Mouse (Mus musculus) regulatory T cell (primary cell): ENCODE results near the gene Syt16.

Source experiments
- in situ Hi-C: fragments of 300-600 bp; cut with MboI, MseI; formaldehyde crosslinking; loops from one replicate; pipeline ENCODE4 v1.15.1; 2025; ENCODE audit warnings: high pct_unique_total_duplicates

The Syt16 gene

DNA sequence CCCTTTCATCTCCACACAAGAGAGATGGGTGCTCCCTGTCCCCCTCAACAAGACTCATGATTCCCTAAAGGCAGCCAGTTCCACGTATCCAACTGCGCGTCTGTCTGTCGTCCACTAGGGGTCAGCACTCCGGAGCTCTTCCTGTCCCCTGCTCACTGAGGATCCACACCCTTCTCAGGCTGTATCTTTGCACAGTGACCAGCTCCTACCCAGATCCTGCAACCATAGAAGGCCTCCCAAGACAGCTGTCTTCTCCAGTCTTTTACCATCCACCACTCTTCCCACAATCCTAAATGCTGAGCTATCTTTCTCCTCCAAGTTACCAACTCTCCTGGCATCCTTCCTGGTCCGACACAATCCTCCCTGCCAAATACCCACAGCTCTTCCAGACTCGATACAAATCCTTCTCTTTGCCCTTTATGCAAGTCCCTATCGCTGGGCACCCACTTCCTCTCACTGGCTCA is 12.0 kb downstream of the Syt16 start:
- in situ Hi-C loops: no loop called here

DNA sequence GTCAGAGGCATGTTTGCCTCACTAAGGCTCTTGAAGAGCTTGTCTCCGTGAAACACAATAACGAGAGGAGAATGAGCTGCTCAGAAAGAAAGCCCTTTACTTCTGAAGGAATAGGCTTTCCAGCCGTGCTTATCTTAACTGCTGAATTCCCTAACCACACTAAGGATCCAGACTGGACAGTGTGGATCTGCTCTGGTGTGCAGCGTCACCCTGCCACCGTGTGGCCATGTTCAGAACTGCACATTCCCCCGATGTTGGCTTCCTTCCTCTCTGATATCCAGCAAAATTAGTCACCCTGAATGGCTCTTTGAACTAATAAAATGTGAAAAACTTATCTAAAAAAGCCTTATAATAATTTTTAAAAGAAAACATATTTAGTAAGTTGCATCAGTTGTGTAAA is 16.3 kb downstream of the Syt16 start:
- in situ Hi-C loops: no loop called here

DNA sequence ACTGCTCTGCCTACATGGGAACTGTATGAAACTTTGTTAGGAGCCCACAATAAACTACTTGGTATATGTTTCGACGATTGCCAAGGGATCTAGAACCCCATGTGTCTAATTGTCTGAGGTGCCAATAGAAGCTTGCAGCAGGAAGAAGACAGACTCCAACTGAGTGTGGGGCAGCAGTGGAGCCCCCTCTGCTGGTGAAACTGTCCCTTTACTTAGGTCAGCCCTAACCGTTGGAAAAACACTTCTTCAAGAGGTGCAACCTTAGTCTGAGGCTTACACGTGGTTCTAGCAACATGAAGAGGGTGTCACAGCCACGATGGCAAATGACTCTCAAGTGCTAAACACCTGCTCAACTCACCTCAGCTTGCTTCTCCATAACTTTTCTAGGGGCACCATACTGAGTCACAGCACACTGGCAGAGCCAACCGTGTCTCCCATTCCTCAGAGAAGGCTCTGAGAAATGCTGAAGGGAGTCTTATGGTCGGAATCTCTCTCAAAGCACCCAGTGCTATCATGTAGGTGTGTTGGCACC is 17.3 kb downstream of the Syt16 start:
- in situ Hi-C loops: loop anchor here (5.0 kb wide), 1 partner anchor 277 kb away; no protein-coding TSS in a partner anchor

- in situ Hi-C loops: loop anchor here (5.0 kb wide), 1 partner anchor 277 kb away; no protein-coding TSS in a partner anchor
Measured at GRCm38 (mm10) chr12:74015491-74015890, 18.0 kb downstream of the Syt16 start.

DNA sequence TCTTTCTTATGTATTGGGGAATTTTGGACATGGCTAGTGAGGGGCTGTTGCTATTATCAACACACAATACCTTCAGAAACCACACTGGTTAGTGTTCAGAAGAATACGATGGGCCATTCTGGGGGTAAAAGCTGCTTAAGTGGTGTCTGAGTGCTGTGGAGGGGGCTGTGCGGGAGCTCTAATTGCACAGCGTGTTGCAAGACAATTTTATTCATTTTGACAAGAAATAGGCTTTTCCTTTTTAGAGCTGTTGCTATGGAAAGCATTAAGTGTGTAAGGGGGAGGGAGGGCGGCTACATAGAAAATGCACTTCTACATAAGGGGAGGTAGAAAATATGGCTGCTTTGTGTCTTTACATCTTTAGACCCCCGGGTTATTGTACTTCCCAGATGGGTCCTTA is 25.8 kb downstream of the Syt16 start:
- in situ Hi-C loops: no loop called here

DNA sequence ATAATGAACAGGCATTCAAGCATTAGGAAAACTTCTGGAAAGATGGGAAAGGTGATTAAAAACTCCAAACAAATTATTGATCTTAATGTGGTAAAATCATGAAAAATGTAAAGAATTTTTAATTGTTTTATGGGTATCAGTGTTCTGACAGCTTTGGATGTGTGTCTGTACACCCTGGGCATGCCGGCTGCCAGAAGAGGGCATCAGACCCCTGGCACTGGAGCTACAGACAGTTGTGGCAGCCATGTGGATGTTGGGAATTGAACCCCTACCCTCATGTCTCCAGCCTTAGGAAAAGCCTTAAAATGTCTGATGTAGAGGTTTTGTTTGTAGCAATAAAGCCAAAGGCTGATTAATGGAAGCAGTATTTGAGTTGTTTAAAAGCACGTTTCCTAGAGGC is 27.5 kb downstream of the Syt16 start:
- in situ Hi-C loops: no loop called here

DNA sequence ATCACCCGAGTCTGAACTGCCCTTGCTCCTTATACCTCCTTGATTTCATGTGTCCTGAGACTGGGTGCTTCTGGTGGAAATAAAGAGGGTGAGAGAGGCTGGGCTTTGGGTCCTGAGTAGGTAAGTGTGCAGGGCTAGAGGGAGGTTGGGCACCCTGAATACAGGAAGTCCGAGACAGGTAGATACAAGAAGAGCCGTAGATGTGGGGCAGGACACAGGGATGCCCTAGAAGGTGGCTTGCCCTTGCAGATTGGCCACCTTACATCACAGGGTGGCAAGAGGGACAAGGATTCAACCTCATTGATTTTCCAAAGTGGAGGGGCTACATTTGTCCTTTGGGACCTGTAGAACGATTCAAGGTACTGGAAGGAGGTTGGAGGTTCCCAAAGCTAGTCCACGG is 45.8 kb downstream of the Syt16 start:
- in situ Hi-C loops: no loop called here

- in situ Hi-C loops: no loop called here
Measured at GRCm38 (mm10) chr12:74043755-74044154, 46.3 kb downstream of the Syt16 start.

- in situ Hi-C loops: no loop called here
Measured at GRCm38 (mm10) chr12:74044241-74044640, 46.8 kb downstream of the Syt16 start.

GRCm38 (mm10) chr12:74055336-74055931 is 58.0 kb downstream of the Syt16 start:
- in situ Hi-C loops: no loop called here

DNA sequence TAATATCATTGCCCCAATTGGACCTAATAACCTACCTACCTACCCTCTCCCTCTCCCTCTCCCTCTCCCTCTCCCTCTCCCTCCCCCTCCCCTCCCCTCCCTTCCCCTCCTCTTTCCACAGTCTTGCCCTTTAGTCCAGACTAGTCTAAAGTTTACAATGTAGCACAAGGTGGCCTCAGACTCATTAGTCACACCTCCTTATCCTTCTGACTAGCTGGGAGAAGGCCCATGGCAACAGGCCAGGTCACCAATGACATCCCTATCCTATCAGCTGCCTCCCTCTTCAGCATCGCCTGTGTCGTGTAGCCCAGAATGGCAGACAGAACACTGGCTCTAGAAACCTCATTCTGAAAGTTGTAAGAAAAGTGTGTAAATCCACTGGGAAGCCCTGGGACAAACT is 58.7 kb downstream of the Syt16 start:
- in situ Hi-C loops: no loop called here

DNA sequence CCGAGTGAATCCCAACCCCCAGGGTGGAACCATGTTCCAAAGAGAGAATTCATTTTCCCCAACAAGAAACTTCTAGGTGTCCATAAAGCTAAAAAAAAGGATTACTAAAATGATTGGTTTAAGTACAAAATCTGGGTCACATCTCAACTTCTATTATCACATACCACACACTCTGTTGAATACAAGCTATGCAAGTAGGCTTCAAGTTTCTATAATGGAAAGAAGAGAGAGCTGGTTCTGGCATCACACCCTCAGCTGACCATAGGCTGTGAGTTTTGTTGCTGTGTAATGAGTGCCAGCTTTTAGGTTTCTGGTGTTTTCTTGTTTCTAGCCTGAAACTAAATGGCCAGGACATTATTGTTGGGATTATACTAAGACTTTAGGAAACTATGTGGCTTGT is 65.1 kb downstream of the Syt16 start:
- in situ Hi-C loops: no loop called here

DNA sequence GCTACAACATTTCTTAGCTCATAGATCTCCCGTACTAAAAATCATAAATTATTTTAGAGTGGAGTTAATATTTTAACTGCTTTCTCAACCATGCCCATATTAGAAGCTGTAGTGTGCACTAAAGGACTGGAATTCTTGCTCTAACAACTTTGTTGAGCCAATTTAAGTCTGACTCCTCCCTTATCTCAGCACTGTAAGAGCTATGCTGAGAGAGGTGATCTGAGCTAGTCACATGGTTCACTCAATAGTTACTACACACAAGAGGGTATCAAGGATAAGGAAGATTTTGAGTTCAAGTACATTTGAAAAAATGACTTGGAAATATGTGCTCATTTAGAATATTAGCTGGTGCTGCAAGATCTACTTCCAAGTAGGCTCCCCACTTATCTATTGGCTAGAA is 71.5 kb downstream of the Syt16 start:
- in situ Hi-C loops: no loop called here

- in situ Hi-C loops: no loop called here
Measured at GRCm38 (mm10) chr12:74075590-74075989, 78.1 kb downstream of the Syt16 start.

- in situ Hi-C loops: no loop called here
Measured at GRCm38 (mm10) chr12:74076091-74076490, 78.6 kb downstream of the Syt16 start.

GRCm38 (mm10) chr12:74081122-74081521 is 83.7 kb downstream of the Syt16 start:
- in situ Hi-C loops: no loop called here

GRCm38 (mm10) chr12:74084389-74084788 is 86.9 kb downstream of the Syt16 start:
- in situ Hi-C loops: no loop called here

DNA sequence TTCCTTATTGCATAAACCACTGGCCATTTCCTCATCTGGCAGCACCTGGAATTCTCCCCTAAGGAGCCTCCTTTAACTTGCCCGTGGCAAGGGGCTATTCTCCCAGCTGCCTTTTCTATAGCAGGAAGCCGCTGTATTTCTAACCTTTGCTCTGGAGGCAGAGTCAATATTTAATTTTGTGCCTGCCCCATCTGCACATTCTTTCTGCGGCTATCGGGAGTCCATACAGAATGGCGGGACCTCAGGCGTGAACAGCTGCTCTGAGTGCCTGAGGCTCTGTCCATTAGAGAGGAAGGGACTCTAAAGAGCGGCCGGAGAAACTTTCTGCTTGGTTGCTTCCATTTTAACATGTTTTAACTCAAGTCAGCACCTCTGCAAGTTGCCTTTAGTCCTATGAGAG is 89.6 kb downstream of the Syt16 start:
- in situ Hi-C loops: no loop called here

DNA sequence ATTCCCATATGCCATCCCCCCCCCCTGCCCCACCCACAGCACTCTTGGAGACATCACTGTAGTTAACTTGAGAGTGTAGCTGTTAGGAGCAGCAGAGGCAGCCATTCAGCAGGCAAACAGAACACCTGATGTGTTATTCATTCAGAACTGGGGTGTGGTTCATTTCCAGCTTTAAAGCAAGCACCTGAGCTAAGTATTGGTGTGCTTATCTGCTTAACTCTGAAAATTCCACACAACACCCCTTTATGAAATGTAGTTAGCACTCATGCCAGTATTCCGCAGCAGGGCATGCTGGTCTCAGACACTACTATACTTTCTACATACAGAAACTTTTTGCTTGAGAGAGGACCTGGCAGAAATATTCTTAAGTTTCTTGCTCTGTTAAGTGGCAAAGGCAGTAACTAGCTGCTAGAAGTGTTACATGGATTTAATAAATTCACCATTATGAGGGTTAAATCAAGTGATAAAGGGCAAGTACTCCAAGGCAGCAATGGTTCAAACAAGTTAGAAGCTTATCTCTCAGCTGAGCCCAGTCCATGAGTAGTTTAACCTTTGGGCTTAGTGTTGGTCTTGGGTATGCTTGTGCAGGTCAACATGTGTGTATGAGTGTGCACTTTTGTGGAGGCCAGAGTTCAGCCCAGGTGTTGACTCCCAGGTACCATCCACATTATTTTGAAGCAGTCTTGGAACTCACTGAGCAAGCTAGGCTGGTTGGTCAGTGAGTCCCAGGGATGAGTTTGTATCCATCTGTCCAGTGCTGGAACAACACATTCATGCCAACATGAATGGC is 92.1 kb downstream of the Syt16 start:
- in situ Hi-C loops: no loop called here

DNA sequence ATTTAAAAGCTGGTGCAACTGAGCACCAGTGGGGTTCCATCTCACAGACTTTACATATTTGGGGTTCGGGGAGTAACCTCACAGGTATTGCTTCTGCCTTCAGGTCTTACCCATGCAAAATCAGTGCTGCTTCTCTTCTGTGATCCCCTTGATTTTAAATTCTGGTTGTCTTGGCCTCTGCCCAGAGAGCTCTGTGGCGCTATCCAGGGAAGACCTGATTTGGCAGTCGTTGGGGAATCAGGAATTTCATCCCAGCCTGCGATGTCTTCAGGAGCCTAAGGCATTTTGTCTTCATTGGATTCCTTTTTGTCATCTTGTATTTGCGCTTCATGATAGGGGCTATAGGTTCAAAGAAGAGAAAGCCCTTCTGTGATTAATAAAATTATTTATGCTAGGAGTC is 95.1 kb downstream of the Syt16 start:
- in situ Hi-C loops: no loop called here

- in situ Hi-C loops: no loop called here
Measured at GRCm38 (mm10) chr12:74093110-74093509, 95.6 kb downstream of the Syt16 start.

- in situ Hi-C loops: no loop called here
Measured at GRCm38 (mm10) chr12:74094701-74095100, 97.2 kb downstream of the Syt16 start.
